Mouse (Mus musculus) lung, postnatal 4 days (tissue): ENCODE measurements around the gene Wrap53.
"Not testable (repeated sequence)": the region's sequence is repeated elsewhere in the genome, so short reads cannot be mapped to it uniquely, and the experiment has no call there.

Source experiments
- DNase-seq, 2 experiments: peaks; one replicate each; pipeline ENCODE4 v3.0.0; 2021

The Wrap53 gene

DNA sequence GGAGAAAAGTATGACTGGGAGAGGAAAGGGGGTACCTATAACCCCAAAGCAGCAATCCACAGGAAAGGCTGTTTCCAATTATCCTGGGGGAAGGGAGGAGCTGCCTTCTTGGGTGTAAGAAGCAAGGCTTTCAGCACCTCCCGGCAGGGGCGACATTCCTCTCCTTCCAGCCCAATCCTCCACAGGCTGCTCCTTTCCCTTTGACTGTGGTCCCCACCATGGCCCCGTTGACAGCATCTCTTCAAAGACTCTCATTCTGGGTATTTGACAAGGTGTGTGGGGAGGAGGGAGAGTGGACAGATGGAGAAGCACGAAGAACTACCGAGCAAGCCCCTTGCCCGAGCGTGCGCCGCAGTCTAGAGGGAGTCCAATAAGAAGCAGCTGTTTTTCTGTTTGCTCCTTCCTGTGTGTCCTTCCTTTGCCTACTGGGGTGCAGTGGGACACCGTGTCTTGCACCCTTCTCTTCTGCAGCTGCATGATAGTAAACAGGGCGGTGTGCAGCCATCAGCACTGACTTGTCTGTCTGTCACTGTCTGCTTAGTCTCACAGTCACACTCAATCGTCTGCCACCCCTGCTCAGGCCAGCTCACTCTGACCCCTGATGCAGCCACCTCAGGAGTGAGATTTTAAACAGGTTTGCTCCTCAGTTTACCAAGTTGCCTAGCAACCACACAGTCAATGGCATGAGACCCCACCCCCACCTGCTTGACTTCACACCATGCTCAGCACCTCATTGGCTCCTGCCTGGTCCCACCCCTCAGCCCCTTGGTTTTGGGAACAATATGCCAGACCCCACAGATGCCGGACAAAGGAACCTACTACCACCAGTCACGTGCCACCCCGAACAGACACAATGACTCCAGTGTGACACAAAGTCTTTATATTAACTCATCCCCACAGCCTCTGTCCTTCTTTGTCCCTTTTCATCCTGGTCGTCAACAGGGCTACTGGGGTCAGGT is 18.9 kb downstream of the Wrap53 start:
- no peak for DNase-seq

DNA sequence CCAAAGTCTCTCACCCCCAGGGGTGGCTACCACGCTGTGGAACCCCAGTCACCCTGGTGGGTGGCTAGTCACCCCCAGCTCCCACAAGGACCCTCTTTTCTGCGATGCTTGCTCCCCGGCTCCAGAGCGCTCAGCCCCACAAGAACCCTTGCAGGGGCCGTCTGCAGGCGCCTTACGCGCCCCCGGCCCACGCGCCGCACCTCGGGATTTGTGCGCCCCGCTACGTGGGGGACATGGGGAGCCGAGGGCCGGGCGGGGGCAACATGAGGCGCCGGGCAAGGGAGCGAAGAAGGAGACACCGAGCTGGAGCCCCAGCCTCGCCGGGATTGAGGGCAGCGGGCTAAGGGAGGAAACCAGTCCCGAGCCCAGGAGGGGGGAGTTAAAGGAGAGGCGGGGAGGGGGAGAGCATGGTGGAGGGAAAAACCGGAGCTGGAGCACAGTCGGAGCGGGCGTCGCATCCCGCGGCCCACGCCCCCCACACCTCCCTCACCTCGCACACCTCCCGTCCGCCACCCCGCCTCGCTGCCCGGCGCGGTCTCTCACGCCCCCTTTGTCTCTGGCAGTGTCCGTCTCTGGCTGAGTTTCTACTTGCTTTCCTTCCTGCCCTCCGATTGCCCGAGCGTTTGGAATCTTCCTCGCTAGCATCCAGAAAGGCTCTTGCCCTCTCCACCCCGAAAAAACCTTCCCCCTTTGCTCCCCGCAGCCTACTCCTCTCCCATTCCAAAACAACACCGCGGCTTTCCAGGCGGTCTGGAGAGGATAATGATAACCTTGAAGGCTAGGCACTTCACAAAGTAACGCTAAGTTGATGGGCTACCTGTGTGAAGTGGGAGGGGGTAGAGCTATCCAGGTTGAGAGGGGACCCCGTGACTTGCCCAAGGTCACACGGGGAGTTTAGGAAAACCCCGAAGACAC is 19.9 kb downstream of the Wrap53 start, which contains the start of gene Efnb3:
Efnb3 (minus strand) TSS at position 355 of the 915 bp plus-strand sequence.
- peak; percentile 40 to 50 for DNase-seq

GRCm38 (mm10) chr11:69559183-69559582 is 20.9 kb downstream of the Wrap53 start:
- DNase-seq = no peak

DNA sequence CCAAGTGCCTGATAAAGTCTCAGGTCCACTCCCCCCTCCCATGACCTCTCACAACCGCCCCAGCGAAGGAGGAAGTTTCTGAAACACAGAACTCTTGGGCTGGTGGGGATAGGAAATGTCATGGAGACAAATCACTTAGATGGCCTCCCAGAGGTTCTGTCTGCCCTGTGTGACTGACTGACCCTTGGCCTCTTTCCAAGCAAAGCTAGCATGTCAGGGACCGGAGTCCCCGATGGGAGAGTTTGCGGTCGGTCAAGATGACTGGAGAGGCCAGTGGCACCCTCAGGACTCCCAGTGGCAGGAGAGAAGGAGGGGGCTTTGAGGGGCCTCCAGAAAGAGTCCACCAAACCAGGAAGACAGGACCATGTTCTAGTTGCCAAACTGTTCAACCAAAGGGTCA is 21.3 kb downstream of the Wrap53 start:
- no peak for DNase-seq

DNA sequence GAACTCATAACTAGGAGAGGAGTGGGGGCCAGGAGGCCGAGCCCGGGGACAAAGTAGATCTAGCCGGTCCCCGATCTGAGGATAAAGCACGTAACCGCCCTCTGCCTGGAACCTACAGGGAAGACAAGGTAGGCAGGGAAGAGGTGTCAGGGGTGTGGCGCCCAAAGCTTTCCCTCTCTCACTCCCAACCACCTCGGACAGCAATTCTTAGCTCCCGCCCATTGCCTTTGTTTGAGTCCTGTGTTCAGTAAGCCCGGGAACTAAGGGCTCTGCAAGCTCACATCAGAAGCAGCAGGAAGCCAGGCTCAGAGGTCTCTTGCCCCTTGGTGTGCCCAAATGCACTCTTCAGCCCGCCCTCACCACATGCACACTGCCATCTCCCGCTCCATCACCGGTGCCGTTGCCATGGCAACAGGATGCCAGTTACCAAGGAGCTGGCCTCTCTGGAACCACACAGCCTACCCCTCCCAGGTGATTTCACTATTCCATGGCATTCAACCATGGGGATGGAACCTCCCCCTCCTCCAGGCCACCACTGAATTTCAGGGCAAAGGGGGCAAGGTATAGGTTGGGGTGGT is 22.6 kb downstream of the Wrap53 start:
- no peak for DNase-seq

DNA sequence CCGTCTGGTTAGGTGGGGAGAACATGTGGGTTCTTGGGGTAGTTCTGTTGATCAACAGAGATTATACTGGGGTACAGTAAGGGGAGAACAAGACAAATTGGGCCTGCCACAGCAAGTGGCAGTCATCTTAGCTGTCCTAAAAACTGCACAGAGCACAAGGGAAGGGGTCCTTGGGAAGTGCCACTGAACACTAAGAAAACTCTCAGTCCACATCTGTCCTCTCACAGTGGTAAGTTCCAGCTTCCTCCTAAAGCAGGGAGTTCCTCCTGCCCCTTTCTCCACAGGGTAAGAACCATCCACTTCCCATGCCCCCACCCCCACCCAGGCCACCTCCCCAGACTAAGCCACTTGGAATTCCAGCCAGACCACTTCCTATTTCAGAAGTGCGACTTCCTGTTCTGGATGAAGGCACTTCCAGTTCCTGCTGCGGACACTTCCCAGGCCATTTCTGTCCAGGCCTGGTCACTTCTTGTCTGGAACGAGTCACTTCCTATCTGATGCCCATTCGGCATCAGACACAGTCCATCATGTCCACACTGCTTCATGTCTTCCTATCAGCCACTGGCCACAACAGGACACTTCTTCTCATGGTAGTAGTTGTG is 25.4 kb downstream of the Wrap53 start:
- no peak for DNase-seq

DNA sequence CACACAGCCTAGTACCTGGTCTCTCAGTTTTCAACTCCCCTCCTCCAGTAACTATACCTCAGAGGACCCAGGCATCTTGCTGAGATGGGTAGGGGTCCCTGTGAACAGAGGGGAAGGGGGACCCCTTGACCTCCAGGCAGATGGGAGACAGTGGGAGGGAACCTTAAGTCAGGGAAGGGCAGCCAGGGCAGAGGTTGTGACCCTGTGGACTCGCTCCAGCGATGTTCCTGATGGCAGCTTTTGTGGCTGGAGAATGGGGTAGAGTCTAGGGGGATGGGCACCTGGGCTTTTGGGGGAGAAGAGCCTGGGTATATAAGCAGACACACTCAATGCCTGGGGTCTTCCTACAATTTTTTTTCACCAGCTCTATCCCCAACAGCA is 26.7 kb downstream of the Wrap53 start:
- no peak for DNase-seq

- no peak for DNase-seq
These were observed 27.3 kb downstream of the Wrap53 start for GRCm38 (mm10) chr11:69552622-69553340.

DNA sequence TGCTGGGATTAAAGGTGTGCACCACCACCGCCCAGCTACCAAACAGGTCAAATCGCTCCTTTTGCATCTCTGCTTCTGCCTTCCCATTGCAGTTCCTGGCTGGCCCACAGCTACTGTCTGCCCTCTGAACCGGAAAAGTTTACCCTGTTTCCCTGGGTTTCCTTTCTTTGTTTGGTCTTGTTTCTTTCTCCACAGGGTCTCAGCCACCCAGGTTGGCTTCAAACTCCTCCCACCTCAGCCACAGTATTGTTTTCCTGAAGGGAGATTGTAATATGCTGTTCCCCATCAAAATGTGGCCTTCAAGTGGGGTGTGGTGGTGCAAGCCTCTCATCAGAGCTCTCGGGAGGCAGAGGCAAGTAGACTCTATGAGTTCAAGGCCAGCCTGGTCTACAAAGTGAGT is 28.7 kb downstream of the Wrap53 start:
- DNase-seq = no peak

DNA sequence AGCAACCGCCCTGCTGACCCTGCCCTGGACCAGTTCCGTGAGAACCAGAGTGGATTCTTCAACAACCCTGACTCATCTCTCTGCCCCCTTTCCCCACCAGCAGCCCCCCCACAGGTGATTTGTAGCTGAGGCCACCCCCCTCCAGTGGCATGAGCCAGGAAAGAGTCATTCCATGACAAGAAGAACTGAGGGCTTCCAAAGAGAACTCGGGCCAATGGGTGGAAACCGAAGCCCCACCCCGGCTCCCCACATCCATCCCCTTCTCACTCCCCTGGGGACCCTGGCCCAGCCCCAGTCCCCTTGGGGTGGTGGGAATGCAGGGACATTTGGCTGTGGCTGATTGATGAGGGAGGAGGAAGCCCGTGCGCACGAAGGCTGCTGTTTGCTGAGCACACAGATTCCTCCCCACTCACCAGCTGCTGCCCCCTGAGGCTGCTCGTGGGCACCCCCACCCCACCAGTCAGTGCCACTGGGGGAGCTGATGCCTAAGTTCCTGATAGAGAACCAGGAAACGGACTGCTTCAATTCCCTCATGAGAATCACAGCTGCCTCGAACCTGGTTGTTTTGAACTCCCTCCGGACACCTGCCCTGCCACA is 30.9 kb downstream of the Wrap53 start, which contains the start of gene Dnah2:
Dnah2 (minus strand) TSS at position 51 of the 597 bp plus-strand sequence.
- no peak for DNase-seq

GRCm38 (mm10) chr11:69547071-69547470 is 33.0 kb downstream of the Wrap53 start:
- DNase-seq = peak in 1 of 2 experiments; percentile 66

- DNase-seq = peak; percentile 84 to 90
These were observed 33.5 kb downstream of the Wrap53 start for GRCm38 (mm10) chr11:69546423-69547053.

DNA sequence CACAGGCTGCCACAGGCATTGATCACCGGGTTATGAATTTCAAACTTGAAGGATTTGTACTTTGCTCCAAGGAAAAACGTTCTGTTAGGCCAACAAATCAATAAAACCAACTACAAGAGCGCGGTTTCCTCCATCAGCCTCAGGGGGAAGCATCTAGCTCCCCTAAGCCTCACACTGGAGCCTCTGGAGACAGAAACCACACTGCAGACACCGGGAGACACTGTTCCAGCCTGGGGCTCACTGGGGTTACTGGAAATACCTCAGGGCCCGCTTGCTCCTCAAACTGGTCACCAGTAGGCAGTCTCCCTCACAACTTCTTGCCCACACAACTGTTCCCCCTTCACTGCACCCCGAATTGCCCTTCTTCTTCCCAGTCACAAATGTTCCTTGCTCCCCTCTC is 34.1 kb downstream of the Wrap53 start:
- no peak for DNase-seq

GRCm38 (mm10) chr11:69543598-69543997 is 36.5 kb downstream of the Wrap53 start:
- DNase-seq = no peak

DNA sequence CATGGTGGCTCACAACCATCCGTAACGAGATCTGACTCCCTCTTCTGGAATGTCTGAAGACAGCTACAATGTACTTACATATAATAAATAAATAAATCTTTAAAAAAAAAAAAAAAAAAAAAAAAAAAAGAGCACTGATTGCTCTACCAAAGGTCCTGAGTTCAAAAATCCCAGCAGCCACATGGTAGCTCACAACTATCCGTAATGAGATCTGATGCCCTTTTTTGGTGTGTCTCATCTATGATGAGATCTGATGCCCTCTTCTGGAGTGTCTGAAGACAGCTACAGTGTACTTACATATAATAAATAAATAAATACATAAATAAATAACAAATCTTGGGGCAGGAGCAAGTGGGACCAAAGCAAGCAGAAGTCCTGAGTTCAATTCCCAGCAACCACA is 38.3 kb downstream of the Wrap53 start:
- DNase-seq = not testable (repeated sequence)

DNA sequence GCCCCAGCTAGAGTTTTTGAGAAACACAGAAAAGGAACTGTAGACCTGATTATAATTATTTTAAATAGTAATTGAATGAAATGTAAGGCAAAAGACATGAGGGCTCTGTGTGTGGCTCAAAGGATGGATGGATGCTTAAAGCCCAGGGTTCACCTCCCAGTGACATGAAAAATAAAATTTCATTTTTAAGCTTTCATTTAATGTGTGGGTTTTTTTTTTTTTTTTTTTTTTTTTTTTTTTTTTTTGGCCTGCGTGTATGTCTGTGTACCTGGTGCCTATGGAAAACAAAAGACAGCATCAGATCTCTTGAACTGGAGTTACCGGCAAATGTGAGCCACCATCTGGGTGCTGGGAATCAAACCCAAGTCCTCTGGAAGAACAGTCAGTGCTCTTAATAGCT is 39.4 kb downstream of the Wrap53 start:
- no peak for DNase-seq

GRCm38 (mm10) chr11:69534990-69535389 is 45.1 kb downstream of the Wrap53 start:
- no peak for DNase-seq

DNA sequence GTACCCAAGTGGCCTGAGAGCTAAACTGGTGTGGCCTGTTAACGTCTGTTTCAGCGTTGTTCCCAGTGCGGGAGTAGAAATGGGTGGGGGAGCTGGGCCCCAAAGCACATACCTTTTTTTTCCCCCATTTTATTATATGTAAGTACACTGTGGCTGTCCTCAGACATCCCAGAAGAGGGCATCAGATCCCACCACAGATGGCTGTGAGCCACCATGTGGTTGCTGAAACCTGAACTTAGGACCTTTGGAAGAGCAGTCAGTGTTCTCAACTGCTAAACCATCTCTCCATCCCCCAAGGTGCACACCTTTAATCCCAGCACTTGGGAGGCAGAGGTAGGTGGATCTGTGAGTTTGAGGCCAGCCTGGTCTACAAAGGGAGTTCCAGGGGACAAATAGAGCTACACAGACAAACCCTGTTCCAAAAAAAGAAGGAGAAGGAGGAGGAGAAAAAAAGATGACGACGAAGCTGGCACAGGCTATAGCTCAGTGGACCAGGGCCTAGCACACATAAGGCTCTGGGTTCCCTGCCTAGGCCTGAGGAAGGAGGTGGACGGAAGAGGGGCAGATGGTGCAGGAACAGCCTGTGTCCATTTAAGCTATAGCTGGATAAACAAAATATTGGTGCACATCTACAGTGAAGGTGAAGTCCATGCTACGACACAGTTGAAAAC is 47.4 kb downstream of the Wrap53 start:
- no peak for DNase-seq

DNA sequence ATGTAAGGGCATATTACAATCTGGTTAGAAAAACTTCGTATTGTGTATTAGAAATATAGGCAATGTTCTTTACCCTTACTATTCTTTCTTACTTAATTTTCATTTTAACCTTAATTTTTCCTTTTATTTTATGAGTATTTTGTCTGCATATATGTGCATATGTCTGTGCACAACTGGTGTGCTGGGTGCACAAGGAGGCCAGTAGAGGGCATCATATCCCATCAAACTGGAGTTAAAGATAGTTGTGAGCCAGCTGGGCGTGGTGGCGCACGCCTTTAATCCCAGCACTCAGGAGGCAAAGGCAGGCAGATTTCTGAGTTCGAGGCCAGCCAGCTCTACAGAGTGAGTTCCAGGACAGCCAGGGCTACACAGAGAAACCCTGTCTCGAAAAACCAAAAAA is 49.3 kb downstream of the Wrap53 start:
- not testable (repeated sequence) for DNase-seq

- DNase-seq = not testable (repeated sequence)
These were observed 49.8 kb downstream of the Wrap53 start for GRCm38 (mm10) chr11:69530281-69530680.
